Mouse (Mus musculus): ENCODE results near the gene Ptx4.

DNA sequence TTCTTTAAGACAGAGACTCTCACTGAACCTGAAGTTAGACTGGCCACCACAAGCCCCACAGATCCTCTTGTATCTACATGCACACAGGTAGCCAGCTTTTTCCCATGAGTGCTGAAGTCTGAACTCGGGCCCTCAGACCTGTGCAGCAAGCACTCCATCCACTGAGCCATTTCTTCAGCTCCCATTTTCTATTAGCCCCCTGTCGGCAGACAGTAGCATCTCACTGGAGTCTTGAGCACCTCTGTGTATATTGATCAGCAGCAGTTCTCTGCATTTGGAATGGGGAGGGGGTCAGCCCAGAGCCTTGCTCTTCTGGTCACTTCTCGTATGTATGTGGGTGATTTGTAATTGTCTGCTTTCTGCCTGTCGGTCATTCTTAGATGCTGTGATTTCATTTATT is 19.4 kb downstream of the Ptx4 start:
- TF ChIP-seq CTCF (IDR thresholded peaks at IDR 0.05; ENCODE audit: extremely low read depth, insufficient read depth, low read length) (peak; percentile 26; the same call in 1 of the 2 replicates), POLR2A (IDR thresholded peaks at IDR 0.05; ENCODE audit: extremely low read depth, insufficient read depth, low read length) (no peak)
